ENCODE assay signal across 25 mouse cellular contexts in the genomic region with DNA sequence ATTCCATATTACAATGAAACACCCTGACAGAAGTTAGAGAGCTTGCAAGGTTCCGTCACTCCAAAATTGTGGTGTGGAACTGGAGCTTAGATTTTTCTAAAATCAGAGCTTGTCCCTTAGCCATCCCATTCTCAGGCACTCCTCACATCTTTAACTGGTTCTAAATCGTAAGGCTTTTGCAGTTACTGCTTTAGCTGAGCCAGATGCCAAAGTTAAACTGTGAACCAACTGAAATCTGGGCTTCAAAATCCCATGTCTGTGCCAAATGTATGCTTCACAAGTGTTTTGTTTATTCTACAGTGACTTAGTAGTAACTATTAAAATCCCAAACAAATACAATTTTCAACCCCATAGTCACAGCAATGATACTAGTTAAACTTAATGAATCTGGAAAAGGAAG.
DNase-seq lines count a peak whose midpoint lies in the region; TF ChIP-seq lines count a peak whose summit lies in the region.
"Had no signal": no experiment of that assay in that cellular context is flagged by ENCODE, and none has a peak within 500 bp of the region (broad histone marks: within the 10 kb centered on the region; RNA-seq: fewer than 3 reads in every experiment).

No protein-coding gene starts in this region.

- no peaks in the 10 kb centered on the region for H3K4me1 ChIP-seq in lung, adult 2 months (ENCODE audit: control insufficient read depth, insufficient read depth, low read length)
- H3K4me1 ChIP-seq: embryonic facial prominence, embryonic 10.5 days; embryonic facial prominence, embryonic 15.5 days; heart, embryonic 12.5 days; hindbrain, embryonic 13.5 days; limb, embryonic 12.5 days; liver, embryonic 15.5 days; midbrain, embryonic 15.5 days; neural tube, embryonic 15.5 days had no signal

- no peak overlapping the region for H3K4me3 ChIP-seq in lung, adult 2 months (replicated peaks; ENCODE audit: extremely low read depth, low read depth, low read length)
- H3K4me3 ChIP-seq: embryonic facial prominence, embryonic 10.5 days; embryonic facial prominence, embryonic 15.5 days; heart, adult 2 months; heart, embryonic 12.5 days; hindbrain, embryonic 13.5 days; left cerebral cortex, adult 2 months; limb, embryonic 12.5 days; liver, embryonic 15.5 days; midbrain, embryonic 15.5 days; neural tube, embryonic 15.5 days had no signal

- no peak for TF ChIP-seq CTCF in lung, adult 2 months (IDR thresholded peaks at IDR 0.05; ENCODE audit: insufficient read depth, low read length)
- no peak for TF ChIP-seq CTCF in brain, embryonic 14.5 days (IDR thresholded peaks at IDR 0.05; ENCODE audit: borderline replicate concordance, extremely low read depth, insufficient read depth, insufficient read length)

- no peak for TF ChIP-seq POLR2A in lung, adult 2 months (IDR thresholded peaks at IDR 0.05; ENCODE audit: borderline replicate concordance, extremely low read depth, low read depth, low read length)
- no peak for TF ChIP-seq POLR2A in brain, embryonic 14.5 days (IDR thresholded peaks at IDR 0.05; ENCODE audit: borderline replicate concordance, extremely low read depth, insufficient read depth, insufficient read length, poor library complexity, severe bottlenecking)

- WGBS in lung, adult 2 months: 69% methylated on average over 2 of the region's 2 CpGs

- peak; percentile 8 for DNase-seq in layer of hippocampus, adult 11-12 months (ENCODE audit: low spot score)
- DNase-seq in layer of hippocampus, adult 9-10 months (ENCODE audit: low spot score): no peak
- peak; percentile 8 for DNase-seq in lung, postnatal 10 days
- DNase-seq in lung, adult 2 months: no peak
- peak; percentile 68 for DNase-seq in brain, embryonic 14.5 days (ENCODE audit: low read depth)
- no peak for DNase-seq in gastrocnemius, postnatal 10 days
- DNase-seq: adrenal gland, adult 8-10 months; B cell, adult 2 months; cerebellum, adult 2 months; cerebellum, postnatal 14 days; heart, adult 2 months; heart, postnatal 4 days; kidney, adult 8-10 months; kidney, postnatal 4 days; retina, postnatal 1 day; right cerebral cortex, postnatal 14 days had no signal

Comparison
In these comparisons a context has a peak if more than half of its experiments do, and no peak if none do; other contexts are left out.
1. DNase-seq: peak in layer of hippocampus, adult 11-12 months (single experiment), lung, postnatal 10 days (single experiment) and brain, embryonic 14.5 days (single experiment); none in layer of hippocampus, adult 9-10 months (single experiment), lung, adult 2 months (single experiment) and gastrocnemius, postnatal 10 days (single experiment).